Mouse (Mus musculus) testis, adult 2 months (tissue): Measurements from ENCODE around the gene Mgea5. TPM values are rescaled to one million over a fixed set of nuclear protein-coding genes. Genes with fewer than 3 reads are reported as not detected.

ENCODE experiments used
- H3K27ac ChIP-seq: fragments of 200-500 bp; 2 replicates; pipeline ENCODE4 v1.5.1; 2012; ENCODE audit warnings: low read depth, low read length; ENCODE audit not compliant: control insufficient read depth, insufficient read depth
- H3K27me3 ChIP-seq: fragments of 200-500 bp; 2 replicates; pipeline ENCODE4 v1.6.1; 2012; ENCODE audit warnings: mild to moderate bottlenecking, low read length, moderate library complexity; ENCODE audit not compliant: control insufficient read depth, insufficient read depth
- H3K36me3 ChIP-seq: fragments of 200-500 bp; 2 replicates; pipeline ENCODE4 v1.6.1; 2012; ENCODE audit warnings: mild to moderate bottlenecking, low read length; ENCODE audit not compliant: control insufficient read depth, insufficient read depth
- H3K4me1 ChIP-seq: fragments of 200-500 bp; 2 replicates; pipeline ENCODE4 v1.6.1; 2012; ENCODE audit warnings: low read length; ENCODE audit not compliant: control insufficient read depth, insufficient read depth
- H3K4me3 ChIP-seq: fragments of 200-500 bp; 2 replicates; pipeline ENCODE4 v1.5.1; 2012; ENCODE audit warnings: low read depth, mild to moderate bottlenecking, low read length, moderate library complexity, mixed read lengths; ENCODE audit not compliant: control insufficient read depth
- CTCF ChIP-seq: fragments of 200-500 bp; IDR thresholded peaks from 2 replicates; pipeline ENCODE4 v1.5.1; 2012; ENCODE audit warnings: low read depth, mild to moderate bottlenecking, inconsistent platforms, low read length, moderate library complexity; ENCODE audit not compliant: control insufficient read depth, insufficient read depth, insufficient replicate concordance
- POLR2A ChIP-seq: fragments of 200-500 bp; IDR thresholded peaks from 2 replicates; pipeline ENCODE4 v1.6.1; 2012; ENCODE audit warnings: low read depth, mild to moderate bottlenecking, inconsistent platforms, low read length, moderate library complexity; ENCODE audit not compliant: control insufficient read depth
- polyA plus RNA-seq: library from polyadenylated mRNA; depleted of rRNA; stranded (reverse); fragments of >200 nt; gene quantifications from 2 replicates; pipeline ENCODE4 v1.2.3, GENCODE M21; 2012

The Mgea5 gene
- polyA plus RNA-seq, 1 experiment = 56.7 TPM

DNA sequence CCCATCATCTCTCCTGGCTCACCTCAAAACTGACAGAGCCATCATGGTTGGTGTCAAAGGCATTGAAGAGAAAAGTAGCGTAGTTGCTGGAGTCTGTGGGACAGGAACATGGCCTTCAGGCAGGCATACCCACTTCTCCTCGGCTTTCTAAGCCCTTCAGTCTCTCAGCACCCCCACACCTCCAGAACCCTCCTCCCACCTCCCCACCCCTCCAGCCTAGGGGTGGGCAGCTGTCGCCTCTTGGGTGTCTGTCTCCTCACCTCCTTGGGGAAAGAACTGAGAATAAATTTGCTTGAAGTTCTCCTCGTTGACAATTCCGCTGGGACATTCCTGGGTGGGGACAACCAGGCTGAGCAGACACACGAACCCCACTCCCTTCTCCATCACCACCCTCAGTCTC lies 11.1 kb upstream of the Mgea5 start:
- peaks cover 16% of the 10 kb centered on the region for H3K4me1 ChIP-seq
- no peak for TF ChIP-seq POLR2A
- no peak for TF ChIP-seq CTCF
- H3K27me3 ChIP-seq = no peaks in the 10 kb centered on the region
- H3K27ac ChIP-seq = no peak overlapping the region
- no peaks in the 10 kb centered on the region for H3K36me3 ChIP-seq
- no peak overlapping the region for H3K4me3 ChIP-seq

DNA sequence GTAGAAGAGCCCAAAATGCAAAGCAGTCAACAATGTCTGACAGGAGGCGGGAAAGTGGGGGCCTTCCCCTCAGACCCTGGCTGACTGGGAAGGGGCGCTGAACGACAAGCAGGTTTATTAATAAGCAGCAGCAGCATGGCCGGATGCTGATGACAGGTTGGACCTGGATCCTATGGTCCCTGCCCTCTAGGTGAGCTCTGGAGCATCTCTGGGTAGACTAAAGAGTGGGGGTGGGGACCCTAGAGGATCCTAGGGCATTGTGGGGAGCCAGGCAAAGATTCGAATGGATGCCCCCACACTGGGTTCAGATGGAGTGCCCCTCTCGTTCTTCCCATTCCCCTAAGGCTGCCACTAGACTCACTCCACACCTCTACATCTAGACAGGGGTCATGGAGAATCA lies 8.8 kb upstream of the Mgea5 start:
- Histone ChIP-seq H3K27ac (no peak overlapping the region), H3K4me1 (peaks cover 16% of the 10 kb centered on the region), H3K27me3 (no peaks in the 10 kb centered on the region), H3K4me3 (no peak overlapping the region), H3K36me3 (no peaks in the 10 kb centered on the region)
- no peak for TF ChIP-seq CTCF
- no peak for TF ChIP-seq POLR2A

DNA sequence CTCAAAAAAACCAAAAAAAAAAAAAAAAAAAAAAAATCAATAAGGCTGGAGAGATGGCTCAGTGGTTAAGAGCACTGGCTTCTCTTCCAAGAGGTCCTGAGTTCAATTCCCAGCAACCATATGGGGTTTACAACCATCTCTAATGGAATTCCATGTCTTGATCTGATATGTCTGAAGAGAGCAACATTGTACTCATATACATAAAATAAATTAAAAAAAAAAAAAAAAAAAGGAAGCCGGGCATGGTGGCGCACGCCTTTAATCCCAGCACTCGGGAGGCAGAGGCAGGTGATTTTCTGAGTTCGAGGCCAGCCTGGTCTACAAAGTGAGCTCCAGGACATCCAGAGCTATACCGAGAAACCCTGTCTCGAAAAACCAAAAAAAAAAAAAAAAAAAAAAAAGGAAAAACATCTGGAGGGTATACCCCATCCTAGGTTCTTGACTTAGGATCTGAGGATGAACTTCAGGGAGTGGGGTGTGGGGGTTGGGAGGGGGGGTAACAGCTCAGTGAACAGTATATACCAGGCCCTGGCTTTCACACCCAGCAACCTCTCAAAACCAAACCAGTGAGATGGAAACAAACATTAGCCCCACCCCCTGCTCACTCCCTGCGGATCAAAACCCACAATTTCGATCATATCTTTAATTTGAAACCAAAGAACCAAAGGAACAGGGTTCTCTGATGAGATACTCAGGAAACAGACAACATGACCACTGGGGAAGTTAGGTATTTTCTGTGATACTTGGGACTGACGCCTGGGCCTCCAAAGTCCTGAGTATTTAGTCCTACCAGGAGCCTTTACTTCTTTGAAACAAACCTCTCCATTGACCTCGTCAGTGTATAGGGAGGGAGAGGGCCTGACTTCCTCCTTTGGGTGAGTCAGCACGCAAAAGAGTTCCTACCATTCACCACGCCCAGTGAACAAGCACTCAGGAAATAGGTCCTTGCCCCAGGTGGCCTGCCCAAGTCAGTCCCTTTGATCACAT lies 6.5 kb upstream of the Mgea5 start:
- Histone ChIP-seq H3K4me1 (peaks cover 4% of the 10 kb centered on the region; the same call in 1 of the 2 replicates), H3K4me3 (no peak overlapping the region), H3K36me3 (no peaks in the 10 kb centered on the region), H3K27ac (no peak overlapping the region), H3K27me3 (no peaks in the 10 kb centered on the region)
- TF ChIP-seq POLR2A = no peak
- TF ChIP-seq CTCF = no peak

DNA sequence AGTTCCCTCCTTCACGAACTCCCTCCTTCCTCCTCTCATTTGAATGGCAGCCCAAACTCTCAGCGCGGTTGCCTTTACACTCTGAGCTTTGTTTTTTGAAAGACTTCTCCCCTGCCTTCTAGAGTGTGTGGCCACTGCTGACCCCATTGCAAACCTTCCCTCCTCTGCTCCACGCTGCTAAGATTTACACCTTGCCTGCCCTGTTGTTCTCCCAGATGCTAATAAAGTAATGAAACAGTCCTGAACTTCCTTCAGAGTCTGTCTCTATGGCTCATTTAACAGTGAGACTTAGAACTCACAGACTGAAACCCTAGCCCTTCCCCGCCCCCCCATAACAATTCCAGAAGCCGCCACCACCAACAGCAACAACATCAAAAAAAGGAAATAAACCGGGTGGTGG lies 5.7 kb upstream of the Mgea5 start:
- Histone ChIP-seq H3K36me3 (no peaks in the 10 kb centered on the region), H3K27me3 (no peaks in the 10 kb centered on the region), H3K4me3 (peak overlapping the region; percentile 62), H3K27ac (no peak overlapping the region), H3K4me1 (no peaks in the 10 kb centered on the region)
- TF ChIP-seq CTCF = no peak
- TF ChIP-seq POLR2A = no peak

DNA sequence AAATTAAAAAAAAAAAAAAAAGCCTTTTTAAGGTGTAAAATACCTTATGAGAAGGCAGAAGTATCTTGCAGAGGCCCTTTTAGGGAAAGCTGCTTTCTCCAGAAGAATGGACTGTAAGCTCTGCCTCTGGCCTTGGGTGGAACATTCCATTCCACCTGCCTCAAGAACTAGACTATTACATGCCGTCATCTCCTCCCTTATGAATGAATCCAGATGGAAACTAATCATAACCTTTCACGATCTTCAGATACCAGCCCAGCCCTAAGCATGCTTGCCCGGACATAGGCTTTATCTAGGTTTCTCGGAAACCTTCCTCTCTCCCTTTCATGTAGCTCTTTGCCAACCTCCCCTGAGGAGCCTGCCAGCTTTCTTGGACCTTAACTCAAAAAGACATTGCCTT lies 4.7 kb upstream of the Mgea5 start:
- no peak for TF ChIP-seq POLR2A
- no peak for TF ChIP-seq CTCF
- H3K27me3 ChIP-seq = no peaks in the 10 kb centered on the region
- H3K4me1 ChIP-seq = peaks cover 3% of the 10 kb centered on the region
- H3K4me3 ChIP-seq = peak overlapping the region; percentile 57
- H3K27ac ChIP-seq = no peak overlapping the region
- H3K36me3 ChIP-seq = no peaks in the 10 kb centered on the region

DNA sequence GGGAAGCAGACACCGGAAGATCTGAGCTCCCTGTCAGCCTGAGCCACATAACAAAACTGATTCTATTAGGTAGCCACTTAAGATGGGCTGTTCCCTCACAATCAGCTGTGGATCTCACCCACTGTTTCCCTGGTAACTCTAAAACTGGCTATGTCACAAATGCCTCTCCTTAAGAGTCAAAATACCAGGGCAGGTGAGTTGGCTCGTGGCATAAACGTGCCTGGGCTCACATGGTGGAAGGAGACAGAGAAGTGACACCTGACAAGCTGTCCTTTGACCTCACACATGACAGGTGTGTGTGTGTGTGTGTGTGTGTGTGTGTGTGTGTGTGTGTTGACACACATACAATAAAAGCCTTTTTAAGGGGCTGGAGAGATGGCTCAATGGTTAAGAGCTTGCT lies 3.8 kb upstream of the Mgea5 start:
- no peaks in the 10 kb centered on the region for H3K36me3 ChIP-seq
- H3K4me3 ChIP-seq = peak overlapping the region; percentile 84
- H3K27ac ChIP-seq = peak overlapping the region; percentile 75
- no peaks in the 10 kb centered on the region for H3K27me3 ChIP-seq
- TF ChIP-seq CTCF (no peak), POLR2A (peak; percentile 55; the same call in 1 of the 2 replicates)
- peaks cover 3% of the 10 kb centered on the region for H3K4me1 ChIP-seq

DNA sequence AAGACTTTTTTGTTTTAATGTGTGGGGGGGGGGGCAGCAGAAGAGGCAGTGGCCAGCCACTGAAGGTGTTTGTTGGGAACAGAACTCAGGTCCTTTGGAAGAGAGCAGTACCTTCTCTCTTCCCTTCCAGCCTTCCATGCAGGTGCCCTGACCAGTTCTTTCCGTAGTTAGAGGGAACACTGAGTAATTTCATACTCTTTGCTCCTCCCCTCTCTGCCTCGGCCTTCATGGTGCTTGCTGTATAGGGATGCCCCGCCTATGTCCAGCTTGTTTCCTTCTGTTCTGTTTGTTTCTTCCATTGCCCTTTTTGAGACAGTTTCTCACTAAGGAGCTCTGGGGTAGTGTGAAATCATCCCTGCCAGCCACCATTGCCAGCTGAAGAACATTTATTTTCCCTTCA lies 1.8 kb upstream of the Mgea5 start:
- H3K27me3 ChIP-seq = no peaks in the 10 kb centered on the region
- peak overlapping the region; percentile 39 for H3K27ac ChIP-seq
- H3K4me1 ChIP-seq = peaks cover 3% of the 10 kb centered on the region
- H3K4me3 ChIP-seq = peak overlapping the region; percentile 86
- no peak for TF ChIP-seq CTCF
- no peak for TF ChIP-seq POLR2A
- peaks cover 2% of the 10 kb centered on the region; the same call in 1 of the 2 replicates for H3K36me3 ChIP-seq
